In genomic region chr13:37509352-37509851, GRCm38 (mm10) we compare ENCODE assay signal across 8 mouse cellular contexts.
DNase-seq lines count a peak whose midpoint lies in the region; ATAC-seq and TF ChIP-seq lines count a peak whose summit lies in the region.

No protein-coding gene starts in this region.

- WGBS in limb, embryonic 10.5 days = 26% methylated on average over 12 of the region's 12 CpGs

- peaks cover 6% of the 10 kb centered on the region; the same call in 1 of the 2 replicates for H3K27me3 ChIP-seq in limb, embryonic 10.5 days (ENCODE audit: low read depth, poor library complexity, severe bottlenecking)

- no peaks in the 10 kb centered on the region for H3K9me3 ChIP-seq in limb, embryonic 10.5 days (replicated peaks)

- peak overlapping the region; percentile 73 for H3K27ac ChIP-seq in limb, embryonic 10.5 days
- no peak overlapping the region for H3K27ac ChIP-seq in left cerebral cortex, adult 2 months

- no peak for TF ChIP-seq CTCF in left cerebral cortex, adult 2 months (IDR thresholded peaks at IDR 0.05)

- peaks cover 53% of the 10 kb centered on the region for H3K4me1 ChIP-seq in limb, embryonic 10.5 days

- intact Hi-C loops in left cerebral cortex, adult 2 months (cut with DNase I) = no loop called here

- H3K4me3 ChIP-seq in limb, embryonic 10.5 days = no peak overlapping the region
- no peak overlapping the region for H3K4me3 ChIP-seq in left cerebral cortex, adult 2 months

- peak; percentile 87 for ATAC-seq in megakaryocyte-erythroid progenitor cell, adult 5-6 weeks (replicated peaks; ENCODE audit: low FRiP score, low TSS enrichment, poor library complexity, severe bottlenecking)

- H3K36me3 ChIP-seq in limb, embryonic 10.5 days = no peaks in the 10 kb centered on the region

- peak; percentile 31 for DNase-seq in ovary, postnatal 36 days (ENCODE audit: low spot score)
- DNase-seq in ovary, postnatal 10 days (ENCODE audit: low spot score) = no peak
- peak; percentile 45 for DNase-seq in heart, adult 8-10 months (ENCODE audit: low spot score)
- DNase-seq in limb, embryonic 10.5 days (ENCODE audit: low spot score) = no peak
- DNase-seq in right cerebral cortex, adult 2 months (ENCODE audit: low spot score in 2 of 2) = no peak
- DNase-seq in left cerebral cortex, adult 2 months (ENCODE audit: extremely low spot score in 1 of 2, low spot score in 2 of 2) = no peak
- DNase-seq in urinary bladder, postnatal 25 days (ENCODE audit: low spot score) = no peak

Comparison
In these comparisons a context has a peak if more than half of its experiments do, and no peak if none do; other contexts are left out.
1. DNase-seq: peak in ovary, postnatal 36 days (single experiment) and heart, adult 8-10 months (single experiment); none in ovary, postnatal 10 days (single experiment), limb, embryonic 10.5 days (single experiment), right cerebral cortex, adult 2 months (0 of 2), left cerebral cortex, adult 2 months (0 of 2) and urinary bladder, postnatal 25 days (single experiment).